Mouse (Mus musculus) limb, embryonic 12.5 days (tissue): Measurements from ENCODE around the gene Ggt5. TPM values are rescaled to one million over a fixed set of nuclear protein-coding genes. Genes with fewer than 3 reads are reported as not detected.

Source experiments
- ATAC-seq: fragments of 200-750 bp; cut with Nextera tagmentation; 2 replicates; pipeline ENCODE4 v1.8.0; 2017; ENCODE audit warnings: low read depth, moderate TSS enrichment; ENCODE audit not compliant: insufficient number of reproducible peaks, insufficient read depth, low FRiP score, low TSS enrichment
- H3K27ac ChIP-seq: fragments of 300-500 bp; sonication (generic); 2 replicates; pipeline ENCODE4 v1.5.1; 2016; ENCODE audit warnings: mild to moderate bottlenecking, moderate library complexity
- H3K27me3 ChIP-seq: fragments of 300-500 bp; sonication (generic); 2 replicates; pipeline ENCODE4 v1.6.1; 2016; ENCODE audit warnings: mild to moderate bottlenecking, moderate library complexity
- H3K36me3 ChIP-seq: fragments of 300-500 bp; sonication (generic); 2 replicates; pipeline ENCODE4 v1.6.1; 2016; ENCODE audit warnings: mild to moderate bottlenecking, moderate library complexity
- H3K4me1 ChIP-seq: fragments of 300-500 bp; sonication (generic); replicated peaks from 2 replicates; pipeline ENCODE4 v1.6.1; 2016
- H3K4me2 ChIP-seq: fragments of 300-500 bp; sonication (generic); 2 replicates; pipeline ENCODE4 v1.6.1; 2016; ENCODE audit warnings: mild to moderate bottlenecking, moderate library complexity
- H3K4me3 ChIP-seq: fragments of 300-500 bp; sonication (generic); replicated peaks from 2 replicates; pipeline ENCODE4 v1.5.1; 2016; ENCODE audit warnings: mild to moderate bottlenecking
- H3K9ac ChIP-seq: fragments of 300-500 bp; sonication (generic); replicated peaks from 2 replicates; pipeline ENCODE4 v1.6.1; 2016; ENCODE audit warnings: mild to moderate bottlenecking, moderate library complexity
- H3K9me3 ChIP-seq: fragments of 300-500 bp; sonication (generic); 2 replicates; pipeline ENCODE4 v1.6.1; 2016; ENCODE audit warnings: mild to moderate bottlenecking, moderate library complexity
- WGBS: fragments of 180-500 bp; shearing (Covaris S2); methylation state at CpG from one replicate; pipeline ENCODE4 v1.1.7; 2016; 5-methylcytosine and 5-hydroxymethylcytosine counted together
- polyA plus RNA-seq: library from polyadenylated mRNA; unstranded; fragments of >200 nt; fragmentation: Nextera tagmentation; extraction: Ambion mirVana; gene quantifications from 2 replicates; pipeline ENCODE4 v1.2.1, GENCODE M21; 2016

The Ggt5 gene
- polyA plus RNA-seq, 1 experiment from 2014 or later, result 1.1 TPM

DNA sequence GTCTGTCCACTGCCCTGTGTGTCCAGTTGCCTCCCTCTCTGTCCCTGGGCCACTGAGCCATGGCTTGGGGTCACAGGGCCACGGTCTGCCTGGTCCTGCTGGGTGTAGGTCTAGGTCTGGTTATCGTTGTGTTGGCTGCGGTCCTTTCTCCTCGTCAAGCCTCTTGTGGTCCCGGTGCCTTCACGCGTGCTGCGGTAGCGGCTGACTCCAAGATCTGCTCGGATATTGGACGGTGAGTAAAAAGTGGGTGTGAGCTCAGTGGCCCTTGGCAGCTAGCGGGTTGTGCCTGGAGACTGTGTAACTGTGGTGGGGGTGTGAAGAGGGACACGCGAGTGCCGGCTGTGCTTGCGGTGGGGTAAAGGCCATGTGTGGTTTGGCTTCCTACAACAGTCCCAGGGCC is 511 bp downstream of the Ggt5 start:
- 66% methylated on average over 16 of the region's 16 CpGs for WGBS

DNA sequence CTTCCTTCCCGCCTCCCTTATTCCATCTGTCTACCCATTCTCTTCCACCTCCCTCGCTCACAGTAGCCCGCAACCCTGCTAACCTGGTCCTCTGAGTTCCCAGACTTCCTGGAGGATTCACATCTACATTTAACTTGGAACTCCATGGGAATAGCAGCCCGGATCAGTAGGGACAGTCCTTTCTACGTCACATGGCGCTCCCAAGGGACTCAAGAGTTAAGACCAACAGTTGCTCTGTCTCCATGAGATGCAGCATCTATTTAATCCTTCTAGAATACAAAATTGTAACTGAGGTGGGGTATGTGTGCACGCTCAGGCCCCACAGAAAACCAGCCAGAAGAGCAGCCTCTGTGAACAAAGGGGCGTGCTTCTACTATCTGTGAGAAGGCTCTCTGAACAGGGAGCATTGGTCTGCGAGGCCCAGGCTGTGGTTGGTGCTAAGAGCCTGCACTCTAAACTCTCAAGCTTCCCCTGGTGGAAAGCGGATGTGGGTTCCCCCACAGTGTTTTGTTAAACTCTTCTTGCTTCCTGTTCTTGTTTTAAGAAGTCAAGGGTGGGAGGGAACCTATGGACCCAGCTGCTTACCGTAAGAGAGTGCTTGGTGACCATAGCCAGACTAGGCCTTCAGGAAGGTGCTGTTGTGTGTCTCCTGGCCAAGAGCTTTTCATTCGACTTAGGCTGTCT is 2.2 kb downstream of the Ggt5 start:
- Histone ChIP-seq H3K36me3 (no peaks in the 10 kb centered on the region), H3K9me3 (no peaks in the 10 kb centered on the region), H3K9ac (no peak overlapping the region), H3K4me1 (peaks cover 14% of the 10 kb centered on the region), H3K4me3 (no peak overlapping the region), H3K27me3 (no peaks in the 10 kb centered on the region), H3K4me2 (no peak overlapping the region), H3K27ac (no peak overlapping the region)
- WGBS, result 84% methylated on average over 12 of the region's 12 CpGs
- ATAC-seq, result no peak

More for the DNA sequence above, 511 bp downstream of the Ggt5 start:
- H3K36me3 ChIP-seq, result no peaks in the 10 kb centered on the region
- peak overlapping the region; percentile 44; the same call in 1 of the 2 replicates for H3K9ac ChIP-seq
- no peak; the same call in 1 of the 2 replicates for ATAC-seq
- peaks cover 11% of the 10 kb centered on the region; the same call in 1 of the 2 replicates for H3K27me3 ChIP-seq
- peak overlapping the region; percentile 66; the same call in 1 of the 2 replicates for H3K27ac ChIP-seq
- H3K4me3 ChIP-seq, result no peak overlapping the region
- peaks cover 14% of the 10 kb centered on the region for H3K4me1 ChIP-seq
- H3K9me3 ChIP-seq, result no peaks in the 10 kb centered on the region
- H3K4me2 ChIP-seq, result peak overlapping the region; percentile 22

DNA sequence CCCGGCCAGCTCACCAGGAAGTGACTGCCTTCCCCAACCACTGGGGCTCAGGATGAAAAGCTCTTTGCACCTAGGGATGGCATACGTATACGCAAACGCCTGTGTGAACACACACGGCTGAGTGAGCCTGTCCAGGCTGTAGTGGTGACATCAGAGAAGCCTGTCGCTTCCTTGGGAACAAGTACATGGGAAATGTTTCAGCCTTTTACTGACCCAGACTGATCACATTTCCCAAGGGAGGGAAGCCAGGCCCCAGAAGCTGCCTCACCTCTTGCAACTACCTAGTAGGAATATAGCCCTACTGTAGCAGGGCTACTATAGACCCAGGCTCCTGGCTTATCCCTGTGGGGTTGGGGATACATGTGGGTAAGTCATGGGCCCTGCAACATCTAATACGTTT is 3.4 kb downstream of the Ggt5 start:
- H3K9me3 ChIP-seq, result peaks cover 10% of the 10 kb centered on the region; the same call in 1 of the 2 replicates
- H3K27me3 ChIP-seq, result no peaks in the 10 kb centered on the region
- H3K9ac ChIP-seq, result no peak overlapping the region
- no peak for ATAC-seq
- whole genome bisulfite sequencing, result 76% methylated on average over 7 of the region's 7 CpGs
- no peak overlapping the region for H3K27ac ChIP-seq
- H3K4me3 ChIP-seq, result no peak overlapping the region
- no peak overlapping the region for H3K4me2 ChIP-seq
- H3K4me1 ChIP-seq, result peaks cover 14% of the 10 kb centered on the region
- H3K36me3 ChIP-seq, result no peaks in the 10 kb centered on the region

DNA sequence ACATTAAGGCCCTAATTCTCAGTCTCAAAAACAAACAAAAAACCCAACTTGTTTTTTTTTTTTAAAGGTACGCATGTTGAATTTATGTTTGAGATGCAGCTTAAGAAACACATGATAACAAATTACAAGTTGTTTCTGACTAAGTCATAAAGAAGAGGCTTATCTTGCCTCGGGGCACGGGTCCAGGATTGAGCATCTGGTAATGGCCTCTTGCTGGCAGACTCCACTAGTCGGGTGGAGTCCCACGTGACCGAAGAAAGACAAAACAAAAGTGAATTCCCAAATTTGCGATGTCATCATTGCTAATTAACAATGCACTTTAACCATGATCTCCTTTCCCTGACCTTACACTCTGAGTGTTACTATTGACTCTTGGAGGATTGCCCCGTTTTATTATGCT is 6.8 kb downstream of the Ggt5 start:
- Histone ChIP-seq H3K4me1 (no peaks in the 10 kb centered on the region), H3K9me3 (peaks cover 13% of the 10 kb centered on the region; the same call in 1 of the 2 replicates), H3K27ac (no peak overlapping the region), H3K9ac (no peak overlapping the region), H3K27me3 (no peaks in the 10 kb centered on the region), H3K4me3 (no peak overlapping the region), H3K4me2 (no peak overlapping the region), H3K36me3 (no peaks in the 10 kb centered on the region)
- WGBS, result 82% methylated on average over 8 of the region's 8 CpGs
- ATAC-seq, result no peak

DNA sequence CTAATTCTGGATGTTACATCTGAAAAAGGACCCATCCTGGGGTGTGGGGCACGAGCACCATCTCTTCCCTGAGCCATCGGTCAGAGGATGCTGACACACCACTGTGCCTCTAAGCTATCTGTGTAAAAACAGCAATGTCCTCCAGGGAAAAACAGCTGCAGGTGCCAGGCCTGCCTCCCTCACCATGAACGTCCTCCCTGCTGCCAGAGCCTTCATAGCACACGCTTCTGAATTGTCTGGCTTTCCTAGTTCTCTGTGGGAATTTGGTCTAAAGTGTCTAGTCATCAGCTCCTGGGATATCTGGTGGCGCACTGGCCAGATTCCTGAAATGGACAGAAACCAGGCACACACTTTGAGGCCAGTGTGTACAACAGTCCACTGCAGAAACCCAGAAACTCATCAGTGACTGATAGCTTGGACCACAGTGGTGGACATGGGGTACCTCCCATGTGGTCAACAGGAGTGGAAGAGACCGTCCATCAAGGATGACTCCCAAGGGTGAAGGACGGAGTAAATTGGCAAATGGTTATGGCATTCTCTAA is 11.1 kb downstream of the Ggt5 start:
- Histone ChIP-seq H3K4me1 (no peaks in the 10 kb centered on the region), H3K27ac (no peak overlapping the region), H3K27me3 (no peaks in the 10 kb centered on the region), H3K9ac (no peak overlapping the region), H3K4me2 (no peak overlapping the region), H3K36me3 (no peaks in the 10 kb centered on the region), H3K9me3 (peaks cover 13% of the 10 kb centered on the region; the same call in 1 of the 2 replicates), H3K4me3 (no peak overlapping the region)
- WGBS, result 85% methylated on average over 7 of the region's 7 CpGs
- ATAC-seq, result no peak

GRCm38 (mm10) chr10:75605162-75605846 is 16.2 kb downstream of the Ggt5 start:
- H3K4me1 ChIP-seq, result peaks cover 2% of the 10 kb centered on the region; the same call in 1 of the 2 replicates
- H3K36me3 ChIP-seq, result no peaks in the 10 kb centered on the region
- no peak overlapping the region for H3K4me2 ChIP-seq
- H3K9me3 ChIP-seq, result no peaks in the 10 kb centered on the region
- ATAC-seq, result no peak
- 39% methylated on average over 11 of the region's 11 CpGs for WGBS
- no peaks in the 10 kb centered on the region for H3K27me3 ChIP-seq
- H3K4me3 ChIP-seq, result no peak overlapping the region
- H3K27ac ChIP-seq, result no peak overlapping the region
- no peak overlapping the region for H3K9ac ChIP-seq

DNA sequence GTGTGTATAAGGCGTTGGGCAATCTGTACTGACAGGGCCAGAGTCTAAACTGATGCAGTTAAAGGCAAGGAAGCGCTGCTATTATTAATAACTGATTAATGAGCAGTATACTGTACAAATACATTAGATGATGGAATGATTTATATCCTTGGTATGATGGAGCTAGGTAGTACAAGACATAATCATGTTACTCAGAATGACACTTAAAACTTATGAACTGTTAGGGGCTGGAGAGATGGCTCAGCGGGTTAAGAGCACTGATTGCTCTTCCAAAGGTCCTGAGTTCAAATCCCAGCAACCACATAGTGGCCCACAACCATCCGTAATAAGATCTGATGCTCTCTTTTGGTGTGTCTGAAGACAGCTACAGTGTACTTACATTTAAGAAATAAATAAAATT is 18.1 kb downstream of the Ggt5 start:
- WGBS, result 89% methylated on average over 4 of the region's 4 CpGs

DNA sequence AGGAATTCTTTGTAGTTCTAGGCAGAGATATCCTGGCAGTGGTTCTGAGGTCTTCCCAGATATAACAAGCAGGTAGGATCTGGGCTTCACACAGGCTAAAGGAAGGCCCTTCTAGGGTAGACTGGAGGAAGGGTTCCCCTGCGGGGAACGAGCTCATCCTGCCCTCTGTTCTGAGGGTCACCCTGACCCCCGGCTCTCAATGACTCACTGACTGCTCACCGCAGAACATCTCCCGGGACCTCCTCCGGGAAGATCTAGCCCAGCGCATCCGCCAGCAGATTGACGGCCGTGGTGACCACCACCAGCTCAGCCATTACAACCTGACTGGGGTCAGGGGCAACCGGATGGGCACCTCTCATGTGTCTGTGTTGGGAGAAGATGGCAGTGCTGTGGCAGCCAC is 19.8 kb downstream of the Ggt5 start:
- no peaks in the 10 kb centered on the region for H3K36me3 ChIP-seq
- no peak overlapping the region for H3K27ac ChIP-seq
- H3K9me3 ChIP-seq, result no peaks in the 10 kb centered on the region
- ATAC-seq, result no peak
- 91% methylated on average over 11 of the region's 11 CpGs for WGBS
- peaks cover 3% of the 10 kb centered on the region; the same call in 1 of the 2 replicates for H3K4me1 ChIP-seq
- H3K27me3 ChIP-seq, result no peaks in the 10 kb centered on the region
- no peak overlapping the region for H3K9ac ChIP-seq
- no peak overlapping the region for H3K4me3 ChIP-seq
- H3K4me2 ChIP-seq, result no peak overlapping the region

More for the DNA sequence above, 18.1 kb downstream of the Ggt5 start:
- Histone ChIP-seq H3K36me3 (no peaks in the 10 kb centered on the region), H3K4me3 (no peak overlapping the region), H3K27ac (no peak overlapping the region), H3K27me3 (no peaks in the 10 kb centered on the region), H3K4me2 (no peak overlapping the region), H3K9ac (no peak overlapping the region), H3K4me1 (peaks cover 3% of the 10 kb centered on the region; the same call in 1 of the 2 replicates), H3K9me3 (no peaks in the 10 kb centered on the region)
- no peak for ATAC-seq

- Histone ChIP-seq H3K4me2 (no peak overlapping the region), H3K27ac (no peak overlapping the region), H3K9ac (no peak overlapping the region), H3K4me3 (no peak overlapping the region), H3K9me3 (no peaks in the 10 kb centered on the region), H3K4me1 (peaks cover 3% of the 10 kb centered on the region; the same call in 1 of the 2 replicates), H3K36me3 (no peaks in the 10 kb centered on the region), H3K27me3 (no peaks in the 10 kb centered on the region)
- ATAC-seq, result no peak
- WGBS, result 49% methylated on average over 7 of the region's 7 CpGs
These were observed 21.3 kb downstream of the Ggt5 start for GRCm38 (mm10) chr10:75610486-75610885.

- H3K9me3 ChIP-seq, result no peaks in the 10 kb centered on the region
- no peaks in the 10 kb centered on the region for H3K36me3 ChIP-seq
- no peak for ATAC-seq
- H3K27me3 ChIP-seq, result no peaks in the 10 kb centered on the region
- H3K4me2 ChIP-seq, result no peak overlapping the region
- no peak overlapping the region for H3K9ac ChIP-seq
- no peak overlapping the region for H3K4me3 ChIP-seq
- H3K27ac ChIP-seq, result no peak overlapping the region
- WGBS, result 88% methylated on average over 4 of the region's 4 CpGs
- H3K4me1 ChIP-seq, result no peaks in the 10 kb centered on the region
These were observed 26.9 kb downstream of the Ggt5 start for GRCm38 (mm10) chr10:75616044-75616443.

DNA sequence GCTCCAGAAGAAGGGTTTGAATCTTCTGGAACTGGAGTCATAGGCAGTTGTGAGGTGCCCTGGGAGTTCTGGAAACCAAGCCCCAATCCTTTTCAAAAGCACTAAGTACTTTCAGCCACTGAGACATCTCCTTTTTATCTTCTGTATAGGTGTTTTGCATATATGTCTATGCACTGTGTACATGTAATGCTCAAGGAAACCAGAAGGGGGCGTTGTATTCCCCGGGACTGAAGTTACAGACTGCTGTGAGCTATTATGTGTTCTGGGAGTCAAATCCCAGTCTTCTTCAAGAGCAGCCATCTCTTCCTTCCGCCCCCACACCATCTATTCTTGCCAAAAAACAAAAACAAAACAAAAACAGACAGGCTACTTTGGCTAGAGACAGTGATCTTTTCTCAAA is 31.7 kb downstream of the Ggt5 start:
- Histone ChIP-seq H3K9me3 (no peaks in the 10 kb centered on the region; the same call in 1 of the 2 replicates), H3K36me3 (no peaks in the 10 kb centered on the region), H3K9ac (no peak overlapping the region), H3K27ac (no peak overlapping the region), H3K4me1 (no peaks in the 10 kb centered on the region), H3K27me3 (no peaks in the 10 kb centered on the region), H3K4me3 (no peak overlapping the region), H3K4me2 (no peak overlapping the region)
- WGBS, result 57% methylated on average over 3 of the region's 3 CpGs
- ATAC-seq, result no peak
